Mouse (Mus musculus) ES-Bruce4 (cell line): Measurements from ENCODE around the gene Kcnma1.

Experiments
- CTCF ChIP-seq: IDR thresholded peaks from one replicate; pipeline ENCODE4 v1.8.1; 2011; ENCODE audit warnings: low read depth, low read length
- EP300 ChIP-seq: IDR thresholded peaks from 2 replicates; pipeline ENCODE4 v1.6.1; 2011; ENCODE audit warnings: low read depth, low read length; ENCODE audit not compliant: insufficient read depth
- POLR2A ChIP-seq: IDR thresholded peaks from one replicate; pipeline ENCODE4 v1.8.1; 2011; ENCODE audit warnings: low read length; ENCODE audit not compliant: insufficient read depth

DNA sequence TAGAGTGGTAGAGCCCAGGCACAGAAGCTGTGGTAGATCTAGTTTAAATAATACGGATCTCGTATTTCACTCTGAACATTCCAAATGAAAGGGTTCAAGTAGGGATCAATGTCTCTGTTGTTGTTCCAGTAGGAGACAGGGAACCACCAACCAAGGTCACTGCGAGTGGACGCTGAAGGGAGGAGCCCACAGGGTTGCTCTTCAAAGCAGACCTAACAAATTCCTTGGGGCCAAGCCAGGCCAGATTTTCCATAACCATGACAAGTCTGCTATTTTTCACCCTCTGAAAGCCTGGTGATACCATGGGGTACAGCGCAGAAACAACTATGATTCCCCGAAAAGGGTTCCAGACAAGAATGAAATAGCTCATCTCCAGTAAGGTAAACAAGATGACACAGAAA, 82.6 kb downstream of the Kcnma1 start:
- TF ChIP-seq CTCF (no peak), POLR2A (no peak), EP300 (no peak)
